Mouse (Mus musculus): ENCODE data around the gene Plekhg3.

Plekhg3 gene

DNA sequence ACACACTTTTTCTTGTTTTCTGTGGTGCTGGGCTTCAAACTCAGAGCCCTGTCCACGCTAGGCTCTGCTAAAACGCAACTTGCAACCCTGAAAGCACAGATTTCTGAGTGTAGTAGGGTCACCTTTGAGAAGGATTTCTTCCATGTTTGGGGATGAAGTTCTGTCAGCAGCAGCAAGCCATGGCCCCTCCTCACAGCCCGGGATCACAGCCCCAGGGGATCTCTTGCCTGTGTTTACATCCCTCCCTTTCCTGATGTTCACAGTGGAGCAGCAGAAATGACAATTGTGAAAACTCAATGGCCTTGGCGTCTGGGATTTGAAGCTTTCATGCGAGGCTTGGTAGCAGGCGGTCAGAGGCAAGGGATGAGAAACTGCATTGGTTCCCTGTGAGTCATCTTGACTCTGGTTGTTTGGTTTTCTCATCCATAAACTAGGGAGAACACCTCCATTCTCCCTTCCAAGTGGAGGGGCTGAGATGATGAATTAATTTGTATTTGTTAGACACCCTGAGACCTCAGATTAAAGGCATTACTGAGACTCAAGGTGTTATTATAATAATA is at the start of gene Plekhg3:
Gene Plekhg3 (plus strand): TSS at position 312 of the 560 bp plus-strand sequence.
- no peak for DNase-seq (ENCODE audit: low spot score in 2 of 2)

DNA sequence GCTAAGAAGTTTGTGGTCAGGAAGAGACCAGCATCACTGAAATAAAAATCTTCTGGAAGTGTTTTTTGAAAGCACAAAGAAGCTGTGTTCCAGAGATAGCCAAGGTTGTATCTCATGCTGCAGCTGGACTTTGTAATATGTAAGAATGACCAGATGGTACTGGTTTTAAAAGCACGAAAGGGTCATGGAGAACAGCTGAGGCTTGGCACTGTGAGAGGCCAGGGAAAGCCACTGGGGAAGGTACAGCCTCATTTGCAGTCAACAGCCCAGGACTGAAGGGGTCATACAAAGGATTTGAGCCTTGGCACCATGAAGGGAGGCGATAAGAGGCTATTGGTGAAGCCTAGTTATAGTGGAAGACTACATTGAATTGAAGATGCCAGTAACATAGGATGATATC is 48.2 kb upstream of the Plekhg3 start:
- DNase-seq (ENCODE audit: low spot score in 2 of 2) = no peak

DNA sequence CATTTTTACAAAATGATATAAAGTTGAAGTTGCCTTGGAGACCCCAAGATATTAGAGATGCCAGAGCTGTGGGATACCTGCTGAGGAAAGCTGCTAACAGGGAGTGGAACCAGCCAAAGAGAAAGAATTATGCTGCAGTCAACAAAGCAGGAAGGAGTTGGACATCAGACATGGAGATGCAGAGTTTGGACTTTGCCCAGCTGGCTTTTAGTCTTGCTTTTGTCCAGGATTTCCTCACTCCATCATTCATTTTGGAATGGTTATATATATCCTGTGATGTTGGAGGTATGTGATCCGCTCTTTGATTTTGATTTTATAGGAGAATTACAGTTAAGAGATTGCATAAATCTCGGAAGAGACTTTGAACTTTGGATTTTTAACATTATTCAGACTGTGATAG is 47.7 kb upstream of the Plekhg3 start:
- no peak for DNase-seq (ENCODE audit: low spot score in 2 of 2)

DNA sequence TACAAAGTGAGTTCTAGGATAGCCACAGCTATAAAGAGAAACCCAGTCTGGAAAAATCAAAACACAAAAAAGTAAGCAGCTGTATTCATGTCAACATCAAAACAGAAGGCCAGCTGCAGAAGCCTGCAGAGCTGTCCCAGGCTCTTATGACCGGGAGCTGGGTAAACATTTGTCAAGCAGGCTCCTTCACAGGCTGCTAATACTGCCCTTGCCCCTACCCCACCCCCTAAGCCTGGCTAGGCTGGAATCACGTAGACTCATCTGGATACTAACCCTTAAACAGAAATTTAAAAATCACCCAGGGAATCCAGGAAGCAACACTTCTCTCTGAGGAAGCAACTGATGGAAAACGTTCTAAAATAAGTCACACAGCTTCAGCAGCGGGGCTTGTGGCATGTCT is 45.8 kb upstream of the Plekhg3 start:
- DNase-seq (ENCODE audit: low spot score in 2 of 2) = no peak

DNA sequence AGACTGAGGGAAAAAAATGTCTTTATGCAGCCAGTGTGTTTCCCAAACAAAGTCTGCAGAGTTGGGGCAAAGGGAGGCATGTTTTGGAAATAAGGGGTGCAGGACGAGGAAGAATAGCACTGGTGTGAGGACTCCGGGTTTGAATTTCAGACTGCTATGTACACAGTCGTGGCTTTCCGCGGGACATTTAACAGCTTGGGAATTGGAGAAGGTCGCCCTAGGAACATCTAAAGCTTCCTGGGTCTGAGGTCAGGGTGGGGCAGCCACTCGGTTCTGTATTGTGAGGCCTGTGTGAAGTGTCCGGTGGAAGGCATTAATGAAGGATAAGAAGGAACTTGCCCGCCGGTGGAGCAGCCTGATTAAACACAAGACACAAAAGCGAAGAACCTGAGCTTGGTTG is 45.3 kb upstream of the Plekhg3 start:
- no peak for DNase-seq (ENCODE audit: low spot score in 2 of 2)

DNA sequence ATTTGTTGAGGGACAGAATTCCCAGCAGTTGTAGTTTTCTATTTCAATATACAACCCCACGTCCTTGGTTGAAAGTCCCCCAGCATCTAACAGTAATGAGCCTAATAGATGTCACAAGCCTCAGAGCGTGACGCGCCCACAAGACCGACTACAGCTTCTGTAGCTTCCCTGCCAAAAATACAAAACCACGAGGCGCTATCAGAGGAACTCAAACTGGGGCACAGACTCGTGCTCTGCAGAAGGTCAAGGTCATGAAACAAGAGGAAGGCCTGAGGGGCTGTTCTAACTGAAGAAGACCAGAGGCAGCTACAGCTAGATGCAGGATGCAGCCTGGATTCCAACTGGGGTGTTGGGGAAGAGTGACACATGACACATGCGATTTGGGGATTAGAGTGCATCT is 43.7 kb upstream of the Plekhg3 start:
- no peak for DNase-seq (ENCODE audit: low spot score in 2 of 2)

DNA sequence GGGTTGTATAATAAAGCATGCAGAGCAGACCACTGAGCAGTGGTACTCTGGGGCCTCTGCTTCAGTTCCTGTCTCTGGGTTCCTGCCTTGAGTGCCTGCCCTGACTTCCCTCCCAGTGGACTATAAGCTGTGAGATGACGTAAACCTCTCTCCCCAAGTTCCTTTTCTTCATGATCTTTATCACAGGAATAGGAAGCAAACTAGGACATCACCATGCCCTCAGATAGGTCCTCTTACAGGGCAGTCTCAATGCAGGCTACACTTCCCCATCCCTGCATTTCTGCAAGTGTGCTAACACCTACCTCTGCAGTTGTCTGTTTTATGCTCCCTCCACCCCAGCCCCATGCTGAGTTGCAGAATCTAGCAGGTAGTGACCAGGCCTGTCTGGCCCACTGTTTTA is 39.9 kb upstream of the Plekhg3 start:
- no peak for DNase-seq (ENCODE audit: low spot score in 2 of 2)

DNA sequence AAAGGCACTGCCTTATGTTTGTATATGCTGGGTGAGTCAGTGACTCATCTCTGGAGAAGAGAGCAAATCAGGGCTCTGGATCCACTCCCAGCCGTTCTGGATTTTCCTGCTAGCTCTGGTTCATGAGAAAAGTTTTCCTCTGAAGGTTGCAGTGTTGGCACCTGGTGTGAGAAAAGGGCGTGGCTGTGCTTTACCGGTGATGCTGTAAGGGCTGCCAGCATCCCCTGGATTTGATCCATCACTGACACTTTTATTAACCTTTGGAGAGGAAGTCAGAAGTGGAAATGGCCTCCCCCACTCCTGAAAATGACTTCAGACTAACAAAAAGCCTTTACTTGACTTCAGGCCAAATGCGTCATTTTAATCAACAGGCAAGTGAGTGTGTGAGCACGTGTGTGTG is 37.2 kb upstream of the Plekhg3 start:
- DNase-seq (ENCODE audit: low spot score in 2 of 2) = no peak

DNA sequence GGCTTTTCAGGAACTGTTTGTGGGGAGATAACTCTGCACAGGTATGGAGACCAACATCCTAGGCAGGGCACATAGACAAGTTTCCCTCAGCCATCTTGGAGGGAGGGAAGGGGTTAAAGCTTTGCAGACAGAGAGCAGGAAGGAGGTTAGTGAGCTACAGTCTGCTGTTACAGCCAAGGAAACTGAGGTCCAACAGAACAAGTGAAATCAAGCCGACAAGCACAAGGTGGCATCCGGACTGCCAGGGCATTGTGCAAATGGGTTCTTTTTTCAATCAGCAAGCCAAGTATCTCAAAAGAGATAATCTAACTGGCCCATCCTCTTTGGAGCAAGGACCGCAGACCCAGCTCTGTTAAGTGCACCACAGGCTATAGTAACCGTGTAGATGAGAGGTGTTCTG is 35.3 kb upstream of the Plekhg3 start:
- no peak for DNase-seq (ENCODE audit: low spot score in 2 of 2)

DNA sequence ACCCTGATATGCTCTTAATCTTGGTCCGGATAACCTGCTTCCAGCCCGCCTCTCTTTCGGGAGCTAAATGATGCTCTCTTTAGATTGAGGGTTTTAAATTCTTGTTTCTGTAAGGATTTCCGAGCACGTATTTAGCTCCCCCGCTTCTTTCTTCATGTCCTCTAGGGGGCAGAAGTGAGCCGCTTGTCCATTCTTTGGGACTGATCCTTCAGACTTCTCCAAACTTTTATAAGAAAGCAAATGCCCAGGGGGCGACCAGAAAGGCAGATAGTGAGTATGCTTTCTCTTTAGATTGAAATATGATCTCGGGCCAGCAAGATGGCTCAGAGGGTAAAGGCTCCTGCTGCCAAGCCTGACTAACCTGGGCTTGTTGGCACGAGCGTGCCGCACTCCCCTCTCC is 34.4 kb upstream of the Plekhg3 start:
- DNase-seq (ENCODE audit: low spot score in 2 of 2) = peak in 1 of 2 experiments; percentile 28

DNA sequence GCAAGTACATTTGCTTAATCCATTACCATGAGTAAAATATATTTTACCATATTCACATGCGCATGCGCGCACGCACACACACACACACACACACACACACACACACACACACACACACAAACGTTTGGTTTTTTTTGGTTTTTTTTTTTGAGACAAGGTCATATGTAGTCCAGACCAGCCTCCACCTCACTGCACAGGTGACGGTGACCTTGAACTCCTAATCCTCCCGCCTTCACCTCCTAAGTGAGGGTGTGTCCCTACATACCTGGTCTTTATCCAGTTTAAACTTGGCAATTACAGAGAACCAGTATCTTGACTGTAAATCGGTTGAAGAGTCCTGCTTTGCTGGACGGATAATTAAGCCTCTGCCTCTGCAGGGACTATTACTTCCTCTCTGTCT is 31.4 kb upstream of the Plekhg3 start:
- no peak for DNase-seq (ENCODE audit: low spot score in 2 of 2)

DNA sequence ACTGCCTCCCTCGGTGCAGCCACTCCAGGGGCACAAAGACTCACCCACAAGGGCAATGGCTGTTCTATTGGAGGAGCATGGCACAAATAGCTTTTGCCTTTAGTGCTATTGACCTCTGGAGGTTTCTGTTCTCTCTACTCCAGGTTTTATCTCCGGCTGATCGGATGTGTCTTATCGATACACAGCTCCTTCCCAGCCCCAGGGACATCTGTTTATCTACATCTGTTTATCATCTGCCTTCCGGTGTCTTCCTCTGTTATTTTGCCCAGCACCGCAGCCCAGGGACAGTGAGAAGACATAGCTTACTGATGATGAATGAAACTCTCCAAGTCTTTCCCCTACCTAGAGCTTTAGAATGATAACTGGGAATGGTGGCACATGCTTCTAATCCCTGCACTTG is 30.6 kb upstream of the Plekhg3 start:
- no peak for DNase-seq (ENCODE audit: low spot score in 2 of 2)

DNA sequence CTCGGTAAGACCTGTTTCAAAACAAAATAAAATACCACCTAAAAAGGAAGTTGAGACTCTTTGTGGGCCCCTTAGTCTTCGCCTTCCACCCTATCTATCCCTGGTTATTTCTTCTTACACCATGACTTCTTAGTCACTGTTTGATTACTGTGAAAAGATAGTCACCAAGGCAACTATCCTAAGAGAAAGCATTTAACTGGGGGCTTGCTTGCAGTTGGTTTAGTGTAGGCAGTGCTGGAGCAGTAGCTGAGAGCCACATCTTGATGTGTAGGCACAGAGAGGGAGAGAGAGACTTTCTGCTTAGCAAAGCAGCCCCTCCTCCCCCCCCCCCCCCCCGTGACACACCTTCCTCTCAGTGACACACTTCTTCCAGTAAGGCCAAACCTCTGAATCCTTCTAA is 29.8 kb upstream of the Plekhg3 start:
- no peak for DNase-seq (ENCODE audit: low spot score in 2 of 2)

DNA sequence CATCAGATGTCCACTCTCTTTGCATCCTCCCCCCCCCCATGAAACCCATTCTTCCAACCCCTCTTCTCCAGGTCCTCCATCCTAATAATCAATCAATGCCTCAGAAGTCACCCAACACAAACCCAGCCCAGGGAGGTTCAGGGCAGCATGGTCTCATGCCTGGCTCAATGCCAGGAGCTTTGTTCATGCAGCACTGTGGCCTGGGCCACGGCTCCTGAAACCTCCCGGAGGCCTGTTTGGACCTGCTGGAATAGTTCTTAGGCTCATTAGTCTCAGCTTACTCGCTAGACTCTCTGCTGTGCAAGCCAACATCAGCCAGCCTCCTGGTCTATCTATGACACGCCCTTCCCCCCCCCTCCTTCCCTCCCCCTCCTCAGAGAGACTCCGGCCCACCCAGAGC is 27.7 kb upstream of the Plekhg3 start:
- DNase-seq (ENCODE audit: low spot score in 2 of 2) = no peak

DNA sequence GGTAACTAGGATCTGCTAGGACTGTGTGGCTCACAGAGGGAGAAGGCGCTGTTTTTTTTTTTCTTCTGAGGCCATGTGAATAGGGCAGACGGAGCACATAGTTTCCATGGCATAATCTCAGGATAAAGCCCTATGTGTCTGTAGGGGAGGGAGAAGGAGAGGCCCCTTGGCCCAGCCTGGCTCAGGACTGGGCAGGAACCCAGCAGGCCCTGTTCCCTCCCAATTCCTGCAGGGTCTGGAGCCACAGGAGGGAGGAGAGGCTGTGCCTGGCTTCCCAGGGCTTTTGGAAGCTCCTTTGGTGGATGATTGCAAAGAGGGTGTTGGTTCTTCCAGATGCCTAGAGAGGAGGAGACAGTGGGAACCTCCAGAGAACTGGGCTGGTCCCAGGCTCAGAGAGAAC is 24.2 kb upstream of the Plekhg3 start:
- DNase-seq (ENCODE audit: low spot score in 2 of 2) = no peak

DNA sequence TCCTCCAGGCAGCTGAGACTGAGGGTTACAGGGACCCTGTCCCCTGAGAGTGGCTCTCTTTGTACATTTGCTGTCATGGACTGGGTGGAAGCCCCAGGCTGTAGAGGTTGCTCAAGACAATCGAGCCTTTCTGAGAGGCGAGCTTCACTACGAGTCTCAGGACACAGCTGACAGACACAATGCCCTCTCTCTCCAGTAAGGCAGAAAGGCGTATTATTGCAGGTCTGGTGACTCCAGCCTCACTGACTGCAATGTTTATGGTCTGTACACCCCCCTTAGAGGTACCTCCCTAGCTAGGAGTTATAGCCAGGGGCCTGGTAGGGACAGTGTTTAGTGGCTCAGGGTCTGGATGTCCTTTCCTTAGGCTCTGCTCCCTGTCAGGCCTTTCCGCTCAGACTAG is 22.9 kb upstream of the Plekhg3 start:
- no peak for DNase-seq (ENCODE audit: low spot score in 2 of 2)

DNA sequence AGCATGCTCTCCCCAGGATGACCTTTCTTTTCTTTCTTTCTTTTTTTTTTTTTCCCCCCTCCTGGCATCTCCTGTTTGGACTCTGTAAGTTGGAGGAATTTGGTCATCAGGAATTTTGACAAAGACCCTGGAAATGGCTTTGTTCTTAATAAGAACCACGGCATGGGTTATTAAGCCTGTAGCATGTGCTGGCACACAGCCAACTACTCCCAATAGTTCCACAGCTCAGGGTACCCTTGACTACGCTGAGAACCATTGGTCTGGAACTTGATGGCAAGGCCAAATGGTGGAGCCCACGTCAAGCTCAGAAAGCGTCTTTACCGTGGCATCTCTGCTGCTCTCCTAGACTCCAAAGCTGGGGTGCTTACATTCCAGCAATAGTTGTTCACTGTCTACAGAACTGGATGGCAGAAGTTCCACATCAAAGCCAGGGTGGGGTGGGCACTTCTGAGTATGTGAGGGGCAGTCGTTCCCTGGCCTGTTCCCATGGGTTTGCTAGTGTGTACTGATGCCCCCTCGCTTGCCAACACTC is 21.7 kb upstream of the Plekhg3 start:
- no peak for DNase-seq (ENCODE audit: low spot score in 2 of 2)

DNA sequence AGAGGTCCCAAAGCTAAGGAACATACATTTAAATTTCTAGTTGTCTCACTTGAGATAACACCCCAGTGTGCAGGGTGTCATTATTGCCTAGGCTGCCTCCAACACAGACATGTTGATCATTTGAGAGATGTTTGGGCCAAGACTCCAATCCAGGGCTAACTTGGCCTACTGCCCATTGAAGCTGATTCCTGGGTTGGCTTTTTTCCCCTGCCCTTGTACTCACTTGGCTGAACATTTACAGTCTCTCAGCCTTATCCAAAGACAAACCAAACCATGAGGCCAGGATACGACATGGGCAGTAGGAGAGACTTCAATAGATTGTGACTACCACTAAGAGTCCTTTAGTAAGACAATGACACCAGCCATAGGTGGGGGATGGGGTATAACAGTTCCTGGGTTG is 18.0 kb upstream of the Plekhg3 start:
- no peak for DNase-seq (ENCODE audit: low spot score in 2 of 2)

DNA sequence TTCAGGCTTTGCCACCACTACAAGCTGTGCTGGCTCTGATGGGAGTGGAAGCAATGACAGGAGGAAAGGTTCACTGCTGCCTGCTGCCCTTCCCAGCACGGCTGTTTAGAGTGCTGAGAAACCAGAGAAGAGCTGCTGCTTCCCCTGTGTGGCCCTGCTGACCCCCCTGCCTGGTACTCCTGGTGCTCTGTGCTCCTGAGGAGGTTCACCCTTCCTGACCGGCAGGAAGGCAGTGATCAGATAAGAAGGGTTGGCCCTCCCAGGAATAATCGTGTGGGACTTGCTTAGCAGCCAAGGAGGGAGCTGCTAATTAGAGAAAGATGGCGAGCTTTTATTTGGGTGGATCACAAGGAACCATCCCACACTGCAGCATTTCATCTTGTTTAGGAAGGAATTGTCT is 15.8 kb upstream of the Plekhg3 start:
- DNase-seq (ENCODE audit: low spot score in 2 of 2) = no peak

DNA sequence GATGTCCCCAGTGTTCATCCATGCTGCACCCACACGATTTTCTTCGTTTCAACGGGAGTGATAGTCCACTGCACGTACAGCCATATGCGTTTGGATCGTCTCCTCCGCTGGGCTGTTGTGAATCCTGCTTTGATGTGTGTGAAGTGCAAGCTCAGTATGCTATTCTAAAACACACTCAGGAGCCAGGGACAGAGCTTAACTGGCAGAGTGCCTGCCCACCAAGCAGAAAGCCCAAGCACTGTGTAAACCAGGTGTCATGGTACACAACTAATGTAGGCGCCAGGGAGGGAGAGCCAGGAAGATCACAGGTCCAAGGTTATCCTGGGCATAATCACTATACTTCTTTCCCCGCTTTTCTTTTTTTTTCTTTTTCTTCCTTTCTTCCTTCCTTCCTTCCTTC is 12.7 kb upstream of the Plekhg3 start:
- DNase-seq (ENCODE audit: low spot score in 2 of 2) = no peak

DNA sequence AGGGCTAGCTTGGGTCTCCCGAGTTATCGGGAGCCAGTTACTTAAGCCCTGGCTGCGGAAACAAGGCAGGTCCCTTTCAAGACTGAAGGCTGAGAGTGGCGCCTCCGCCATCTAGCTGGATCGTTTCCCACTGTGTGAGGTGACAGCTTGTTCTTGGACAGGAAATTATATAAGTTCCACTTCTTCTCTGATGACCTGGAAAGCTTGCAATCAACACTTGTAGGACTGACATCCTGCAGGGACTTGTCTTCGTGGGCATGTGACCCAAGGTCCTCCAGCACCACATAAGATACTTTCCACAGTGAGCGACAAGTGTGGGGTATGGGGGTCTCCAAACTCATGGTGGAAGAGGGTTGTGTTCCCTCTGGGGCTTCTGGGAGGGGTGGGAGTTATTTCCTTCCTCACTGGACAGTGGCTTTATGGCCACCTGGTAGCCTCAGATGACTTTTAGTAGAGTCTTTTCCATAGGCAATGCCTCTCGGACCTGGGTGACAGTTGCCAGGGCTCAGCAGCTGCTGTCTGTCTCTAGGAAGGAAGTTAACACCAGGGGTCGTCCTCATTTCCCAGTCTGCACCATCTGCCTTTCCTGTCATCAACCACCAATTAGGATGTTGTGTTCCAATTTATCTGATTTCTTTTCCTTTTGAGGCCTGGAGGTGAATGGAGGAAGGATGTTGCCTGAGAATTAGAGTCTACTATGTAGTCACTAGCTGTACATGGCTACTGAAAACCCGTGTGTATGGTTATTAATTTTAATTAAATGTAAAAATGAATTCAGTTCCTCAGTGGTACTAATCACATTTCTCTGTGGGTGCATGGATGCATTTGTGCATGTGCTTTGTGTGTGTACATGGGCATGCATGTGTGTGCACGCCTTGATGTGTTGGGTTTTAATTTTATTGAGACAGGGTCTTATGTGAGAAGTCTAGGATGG is 11.5 kb upstream of the Plekhg3 start:
- no peak for DNase-seq (ENCODE audit: low spot score in 2 of 2)

DNA sequence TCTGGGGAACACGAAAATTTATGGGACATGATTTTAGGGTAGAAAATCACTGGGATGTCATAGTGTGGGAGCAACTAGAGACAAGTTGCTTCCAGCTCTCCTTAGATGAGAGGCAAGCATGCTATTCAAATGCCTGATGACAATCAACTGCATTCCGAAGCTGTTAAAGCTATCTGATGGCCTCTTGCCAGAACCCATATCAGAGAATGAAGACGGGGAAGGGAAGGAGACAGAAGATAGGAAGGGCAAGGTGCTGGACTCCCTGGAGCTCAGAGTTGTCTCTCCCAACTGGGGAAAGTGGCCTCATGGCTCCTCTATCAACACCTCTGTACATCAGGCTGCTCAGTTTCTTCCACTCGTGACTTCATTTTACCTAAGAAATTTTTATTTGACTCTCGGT is 7.0 kb upstream of the Plekhg3 start:
- no peak for DNase-seq (ENCODE audit: low spot score in 2 of 2)

DNA sequence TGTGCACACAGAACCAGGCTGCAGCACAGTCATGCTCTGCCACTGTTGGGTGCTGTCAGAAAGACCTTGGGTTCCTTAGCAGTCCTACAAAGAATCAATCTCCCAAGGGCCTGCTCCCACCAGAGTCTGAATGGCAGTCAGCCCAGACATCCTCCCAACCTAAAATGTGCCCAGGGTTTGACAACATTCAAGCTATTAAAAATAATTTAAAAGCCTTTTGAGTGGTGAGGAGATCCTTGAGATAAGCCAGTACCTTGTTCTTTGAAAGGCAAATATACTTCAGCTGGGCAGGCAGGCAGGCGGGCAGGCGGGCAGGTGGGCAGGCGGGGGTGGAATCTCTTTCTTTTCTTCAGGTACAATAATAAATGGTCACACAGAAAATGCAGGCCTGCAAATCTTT is 5.8 kb upstream of the Plekhg3 start:
- no peak for DNase-seq (ENCODE audit: low spot score in 2 of 2)
